Mouse (Mus musculus) CH12.LX (cell line): ENCODE measurements at regions not wholly inside any gene's neighbourhood (a gene's known extent, or its start where the extent isn't known, plus 50 kb on each side); places are given as distances from the start of the nearest gene placed in this dataset.

ENCODE experiments used
- DNase-seq: peaks from one replicate; pipeline ENCODE4 v3.0.0-alpha.2; 2013; ENCODE audit errors: extremely low read depth
- H3K27ac ChIP-seq: 2 replicates; pipeline ENCODE4 v1.5.1; 2012; ENCODE audit warnings: low read depth, mild to moderate bottlenecking, control low read depth, moderate library complexity; ENCODE audit not compliant: insufficient read depth
- H3K27me3 ChIP-seq: replicated peaks from 2 replicates; pipeline ENCODE3; 2012; ENCODE audit warnings: inconsistent platforms
- H3K36me3 ChIP-seq, 2 experiments: replicated peaks in 1 of 2; 2 replicates each; pipeline versions ENCODE3 to v1.6.1; 2012; ENCODE audit warnings: inconsistent platforms in 1 of 2, low read length in 1 of 2, mild to moderate bottlenecking in 1 of 2, mixed read lengths in 1 of 2, moderate library complexity in 1 of 2; ENCODE audit not compliant: control insufficient read depth in 1 of 2, insufficient read depth in 1 of 2
- H3K4me1 ChIP-seq, 2 experiments: 2 replicates each; pipeline ENCODE4 v1.6.1; 2012; ENCODE audit warnings: inconsistent platforms in 1 of 2, moderate library complexity in 1 of 2; ENCODE audit not compliant: insufficient read depth in 2 of 2, control insufficient read depth in 1 of 2
- H3K4me2 ChIP-seq: 2 replicates; pipeline ENCODE4 v1.6.1; 2012; ENCODE audit warnings: low read depth, mild to moderate bottlenecking, control low read depth; ENCODE audit not compliant: poor library complexity, insufficient read depth, severe bottlenecking
- H3K4me3 ChIP-seq, 3 experiments: fragments of 150-350 bp in 1 of 3; sonication (generic) in 1 of 3; replicated peaks in 1 of 3; 2 replicates each; pipeline versions ENCODE3 to v1.5.1; 2011 to 2012; ENCODE audit warnings: low read depth in 2 of 3, low read length in 2 of 3, mild to moderate bottlenecking in 2 of 3, moderate library complexity in 2 of 3, control low read depth in 1 of 3, improper control_type of control experiment in 1 of 3, inconsistent platforms in 1 of 3, mixed read lengths in 1 of 3; ENCODE audit not compliant: poor library complexity in 1 of 3
- H3K79me2 ChIP-seq: replicated peaks from 2 replicates; pipeline ENCODE4 v1.6.1; 2012; ENCODE audit warnings: mild to moderate bottlenecking, moderate library complexity; ENCODE audit not compliant: control insufficient read depth, poor library complexity, insufficient read depth, severe bottlenecking; ENCODE audit errors: extremely low read depth
- H3K9ac ChIP-seq: 2 replicates; pipeline ENCODE4 v1.6.1; 2012; ENCODE audit warnings: low read depth, mild to moderate bottlenecking, control low read depth, moderate library complexity; ENCODE audit not compliant: insufficient read depth
- H3K9me3 ChIP-seq: replicated peaks from 2 replicates; pipeline ENCODE3; 2012; ENCODE audit warnings: low read length, inconsistent platforms, mixed read lengths
- BHLHE40 ChIP-seq: IDR thresholded peaks from 2 replicates; pipeline ENCODE4 v1.6.1; 2011; ENCODE audit warnings: mild to moderate bottlenecking, low read depth, low read length, improper control_type of control experiment
- CHD1 ChIP-seq: IDR thresholded peaks from 2 replicates; pipeline ENCODE4 v1.6.1; 2012; ENCODE audit warnings: low read depth, low read length, improper control_type of control experiment, inconsistent platforms
- CHD2 ChIP-seq: IDR thresholded peaks from 2 replicates; pipeline ENCODE4 v1.6.1; 2011; ENCODE audit warnings: low read length, improper control_type of control experiment
- CTCF ChIP-seq, 2 experiments: IDR thresholded peaks in 1 of 2; conservative IDR thresholded peaks in 1 of 2; 2 replicates each; pipeline ENCODE4 v1.5.1; 2011 to 2012; ENCODE audit warnings: low read depth in 2 of 2, low read length in 2 of 2, improper control_type of control experiment in 1 of 2, inconsistent platforms in 1 of 2, mild to moderate bottlenecking in 1 of 2, moderate library complexity in 1 of 2
- E2F4 ChIP-seq: IDR thresholded peaks from 2 replicates; pipeline ENCODE4 v1.6.1; 2011; ENCODE audit warnings: low read depth, low read length, improper control_type of control experiment; ENCODE audit not compliant: insufficient replicate concordance
- ELF1 ChIP-seq: IDR thresholded peaks from 2 replicates; pipeline ENCODE4 v1.6.1; 2014; ENCODE audit warnings: low read depth, mild to moderate bottlenecking, inconsistent platforms, low read length, improper control_type of control experiment
- IRF4 ChIP-seq: IDR thresholded peaks from 2 replicates; pipeline ENCODE4 v1.6.1; 2014; ENCODE audit warnings: low read depth, mild to moderate bottlenecking, inconsistent platforms, low read length, improper control_type of control experiment
- JUN ChIP-seq: IDR thresholded peaks from 2 replicates; pipeline ENCODE4 v1.6.1; 2011; ENCODE audit warnings: low read depth, mild to moderate bottlenecking, low read length, improper control_type of control experiment, moderate library complexity; ENCODE audit not compliant: insufficient read depth
- MAFK ChIP-seq: IDR thresholded peaks from 2 replicates; pipeline ENCODE4 v1.6.1; 2011; ENCODE audit warnings: low read length, improper control_type of control experiment; ENCODE audit not compliant: insufficient replicate concordance
- MXI1 ChIP-seq: IDR thresholded peaks from 2 replicates; pipeline ENCODE4 v1.6.1; 2011; ENCODE audit warnings: mild to moderate bottlenecking, low read depth, low read length, improper control_type of control experiment
- MYC ChIP-seq: IDR thresholded peaks from 2 replicates; pipeline ENCODE4 v1.6.1; 2011; ENCODE audit warnings: low read depth, mild to moderate bottlenecking, improper control_type of control experiment, low read length
- NRF1 ChIP-seq: IDR thresholded peaks from 2 replicates; pipeline ENCODE4 v1.6.1; 2014; ENCODE audit warnings: low read depth, mild to moderate bottlenecking, inconsistent platforms, low read length, improper control_type of control experiment, moderate library complexity
- PAX5 ChIP-seq: IDR thresholded peaks from 2 replicates; pipeline ENCODE4 v1.6.1; 2012; ENCODE audit warnings: low read length, inconsistent platforms, mixed read lengths
- POLR2A ChIP-seq: IDR thresholded peaks from 2 replicates; pipeline ENCODE4 v1.6.1; 2011; ENCODE audit warnings: low read depth, mild to moderate bottlenecking, improper control_type of control experiment, low read length
- POLR2AphosphoS2 ChIP-seq: IDR thresholded peaks from 2 replicates; pipeline ENCODE4 v1.6.1; 2011; ENCODE audit warnings: low read depth, low read length, improper control_type of control experiment
- SIN3A ChIP-seq: IDR thresholded peaks from 2 replicates; pipeline ENCODE4 v1.6.1; 2012; ENCODE audit warnings: low read length, improper control_type of control experiment, inconsistent platforms
- TBP ChIP-seq: conservative IDR thresholded peaks from 2 replicates; pipeline ENCODE4 v1.6.1; 2011; ENCODE audit warnings: low read depth, low read length, improper control_type of control experiment
- TCF12 ChIP-seq: IDR thresholded peaks from 2 replicates; pipeline ENCODE4 v1.6.1; 2014; ENCODE audit warnings: low read depth, mild to moderate bottlenecking, inconsistent platforms, low read length, improper control_type of control experiment
- USF1 ChIP-seq: IDR thresholded peaks from 2 replicates; pipeline ENCODE4 v1.6.1; 2014; ENCODE audit warnings: low read depth, mild to moderate bottlenecking, inconsistent platforms, low read length, improper control_type of control experiment
- ZNF384 ChIP-seq: IDR thresholded peaks from 2 replicates; pipeline ENCODE4 v1.6.1; 2012; ENCODE audit warnings: low read depth, low read length, improper control_type of control experiment, inconsistent platforms
- dilution Hi-C: fragments of 300-500 bp; cut with MboI; formaldehyde crosslinking; loops from 2 replicates; pipeline ENCODE4 v1.14.3; 2020; ENCODE audit warnings: low sequenced_read_pairs; ENCODE audit not compliant: extremely low pct_unique_long_range_greater_than_20kb, extremely low pct_ligation_motif_present
- in situ Hi-C: fragments of 300-500 bp; cut with MboI; formaldehyde crosslinking; loops from 3 replicates; pipeline ENCODE4 v1.14.3; 2019; ENCODE audit warnings: low sequenced_read_pairs, low pct_ligation_motif_present, low pct_unique_long_range_greater_than_20kb, mixed read lengths

DNA sequence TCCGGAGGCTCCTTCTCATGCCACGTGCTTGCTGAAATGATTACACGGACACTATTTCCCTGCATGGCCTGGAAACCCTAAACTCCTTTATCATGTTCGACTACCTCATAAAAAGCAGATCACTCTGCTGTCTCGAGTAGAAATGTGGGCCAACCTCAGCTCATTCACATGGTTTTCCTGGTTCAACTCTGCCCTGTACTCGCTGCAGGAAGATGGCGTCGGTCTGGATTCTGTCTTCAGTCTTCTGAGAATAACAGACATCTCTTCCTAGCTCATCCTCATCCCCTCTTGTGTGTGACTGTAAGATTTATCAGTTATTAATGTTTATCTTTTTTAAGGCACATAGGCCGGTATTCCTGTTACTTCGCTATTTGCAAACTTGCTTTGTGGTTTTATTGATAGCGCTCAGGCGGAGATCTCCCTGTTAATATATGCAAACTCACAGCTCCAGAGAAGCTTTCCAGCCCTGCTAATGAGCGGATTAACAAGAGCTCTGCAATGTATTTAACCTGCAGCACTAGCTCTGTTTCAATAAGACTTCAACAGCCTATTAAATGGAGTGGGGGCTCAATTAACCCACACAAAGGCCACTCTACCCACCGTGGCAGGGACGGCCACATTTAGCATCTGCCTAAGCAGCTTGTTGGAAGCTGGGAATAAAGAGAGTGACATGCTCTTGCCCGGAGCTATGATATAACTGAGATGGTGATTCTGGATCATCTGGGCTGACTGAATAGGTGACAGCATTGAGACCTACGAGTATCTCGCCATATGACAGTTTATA lies 159.5 kb upstream of the Eomes start:
- no peak overlapping the region for H3K27ac ChIP-seq
- dilution Hi-C loops: no loop called here
- TF ChIP-seq MYC (no peak), SIN3A (no peak), MAFK (no peak), IRF4 (no peak), BHLHE40 (no peak), POLR2A (no peak), JUN (no peak), TCF12 (no peak), TBP (no peak), NRF1 (no peak), MXI1 (no peak), CTCF (conservative IDR thresholded peaks at IDR 0.05 in 1 of 2, IDR thresholded peaks at IDR 0.05 in 1 of 2; ENCODE audit: low read depth in 2 of 2, low read length in 2 of 2) (no peak), USF1 (no peak), ELF1 (no peak), POLR2AphosphoS2 (no peak), CHD1 (no peak), CHD2 (no peak), ZNF384 (no peak)

DNA sequence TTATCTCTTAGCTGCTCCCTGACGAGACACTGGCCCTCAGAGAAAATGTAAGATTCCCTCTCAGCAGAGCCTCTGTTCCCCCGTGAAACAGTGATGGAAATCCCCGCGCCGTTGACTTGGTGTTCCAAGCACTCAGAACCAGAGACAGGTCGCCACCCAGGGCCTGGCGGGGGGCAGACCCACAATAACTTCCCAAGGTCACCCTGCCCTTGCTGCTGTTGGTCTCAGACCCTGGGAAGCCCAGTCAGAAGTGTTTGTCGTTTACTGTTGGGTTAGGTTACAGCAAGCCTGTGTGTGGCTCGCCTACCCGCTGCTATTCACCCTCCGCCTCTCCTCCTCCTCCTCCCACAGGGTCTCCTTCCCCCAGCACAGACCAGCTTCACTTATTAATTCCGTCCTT lies 154.2 kb upstream of the Eomes start:
- Histone ChIP-seq H3K27me3 (no peaks in the 10 kb centered on the region), H3K4me2 (no peak overlapping the region)
- TF ChIP-seq CHD2 (no peak), E2F4 (no peak), TCF12 (no peak), PAX5 (no peak)
- TF ChIP-seq, all 38 proteins: peak for 0
- no peaks in the 10 kb centered on the region for H3K36me3 ChIP-seq
- no peaks in the 10 kb centered on the region for H3K79me2 ChIP-seq
- no peak overlapping the region for H3K27ac ChIP-seq
- no peaks in the 10 kb centered on the region for H3K9me3 ChIP-seq
- no peak overlapping the region for H3K9ac ChIP-seq
- no peak for DNase-seq
- dilution Hi-C loops: no loop called here
- H3K4me3 ChIP-seq: no peak overlapping the region
- in situ Hi-C loops: loop anchor here (5.0 kb wide), 1 partner anchor 34 kb away; no protein-coding TSS in a partner anchor
- peaks cover 0 to 3% of the 10 kb centered on the region in 2 experiments; a peak in 1 of 4 replicates for H3K4me1 ChIP-seq

More for the DNA sequence above, 159.5 kb upstream of the Eomes start:
- Histone ChIP-seq H3K9ac (no peak overlapping the region), H3K4me2 (no peak overlapping the region), H3K27me3 (no peaks in the 10 kb centered on the region), H3K36me3 (no peaks in the 10 kb centered on the region), H3K4me3 (no peak overlapping the region), H3K79me2 (no peaks in the 10 kb centered on the region), H3K4me1 (no peaks in the 10 kb centered on the region), H3K9me3 (no peaks in the 10 kb centered on the region)
- in situ Hi-C loops: no loop called here
- DNase-seq: no peak
